Mouse (Mus musculus) duodenum, adult 2 months (tissue): ENCODE measurements around the gene Dcst2. TPM values are rescaled to one million over a fixed set of nuclear protein-coding genes. Genes with fewer than 3 reads are reported as not detected.

Experiments
- polyA plus RNA-seq: library from polyadenylated mRNA; depleted of rRNA; stranded (reverse); fragments of >200 nt; gene quantifications from 2 replicates; pipeline ENCODE4 v1.2.3, GENCODE M21; 2012; ENCODE audit warnings: low replicate concordance; rRNA removed

Dcst2 gene
- 2.5 TPM in 2 replicates for polyA plus RNA-seq

DNA sequence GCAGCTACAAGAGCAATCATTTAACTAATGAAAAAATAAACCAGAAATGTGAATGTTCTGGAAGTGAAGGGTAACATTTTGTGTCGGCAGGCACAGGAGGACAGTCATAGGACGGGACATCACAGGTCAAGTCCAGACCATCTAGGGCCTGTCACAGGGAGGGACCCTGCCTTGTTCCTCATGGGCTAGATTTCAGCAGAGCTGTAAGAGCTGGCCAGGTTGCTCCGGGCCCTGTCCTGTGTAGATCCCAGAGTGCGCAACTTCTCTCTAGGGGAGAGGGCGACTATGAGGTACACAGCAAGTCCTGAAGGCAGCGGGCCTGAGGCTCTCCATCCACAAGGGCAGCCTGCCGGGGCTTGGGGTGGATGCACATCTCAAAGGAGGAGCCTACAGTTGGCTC, at the start of gene Dcst2:
Dcst2 (plus strand) TSS at position 301 of the 400 bp plus-strand sequence.

DNA sequence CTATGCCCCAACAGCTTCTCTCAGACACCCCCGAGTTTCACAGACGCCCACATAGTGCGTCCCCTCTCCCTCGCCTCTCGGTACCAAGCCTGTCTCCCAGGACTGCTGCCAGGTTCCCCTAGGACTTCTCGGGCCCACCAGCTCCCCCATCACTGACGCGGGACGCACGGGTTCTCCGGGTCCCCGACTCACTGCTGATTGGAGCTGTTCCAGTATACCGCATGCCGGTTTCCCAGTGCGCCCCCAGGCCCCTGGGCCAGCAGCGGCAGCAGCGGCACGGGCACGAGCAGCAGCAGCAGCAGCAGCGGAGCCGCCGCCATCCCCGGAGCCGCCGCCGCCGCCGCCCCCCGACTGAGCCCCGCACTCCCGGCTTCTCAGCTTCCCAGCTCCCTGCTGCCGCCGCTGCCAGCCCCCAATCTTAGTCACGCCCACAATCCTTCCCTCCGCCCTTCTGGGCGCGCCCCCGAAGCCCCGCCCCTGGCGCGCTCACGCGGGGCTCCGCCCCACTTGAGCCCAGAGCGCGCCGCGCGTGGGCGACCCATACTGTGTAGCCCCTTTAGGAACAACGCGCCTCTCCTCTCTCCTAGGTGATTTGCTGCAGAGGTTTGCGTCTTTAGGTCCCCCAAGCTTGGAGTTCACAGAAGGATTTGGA, 39.1 kb upstream of the Dcst2 start, which contains the start of gene Efna3:
Efna3 (minus strand) TSS at position 452 of the 652 bp plus-strand sequence.

DNA sequence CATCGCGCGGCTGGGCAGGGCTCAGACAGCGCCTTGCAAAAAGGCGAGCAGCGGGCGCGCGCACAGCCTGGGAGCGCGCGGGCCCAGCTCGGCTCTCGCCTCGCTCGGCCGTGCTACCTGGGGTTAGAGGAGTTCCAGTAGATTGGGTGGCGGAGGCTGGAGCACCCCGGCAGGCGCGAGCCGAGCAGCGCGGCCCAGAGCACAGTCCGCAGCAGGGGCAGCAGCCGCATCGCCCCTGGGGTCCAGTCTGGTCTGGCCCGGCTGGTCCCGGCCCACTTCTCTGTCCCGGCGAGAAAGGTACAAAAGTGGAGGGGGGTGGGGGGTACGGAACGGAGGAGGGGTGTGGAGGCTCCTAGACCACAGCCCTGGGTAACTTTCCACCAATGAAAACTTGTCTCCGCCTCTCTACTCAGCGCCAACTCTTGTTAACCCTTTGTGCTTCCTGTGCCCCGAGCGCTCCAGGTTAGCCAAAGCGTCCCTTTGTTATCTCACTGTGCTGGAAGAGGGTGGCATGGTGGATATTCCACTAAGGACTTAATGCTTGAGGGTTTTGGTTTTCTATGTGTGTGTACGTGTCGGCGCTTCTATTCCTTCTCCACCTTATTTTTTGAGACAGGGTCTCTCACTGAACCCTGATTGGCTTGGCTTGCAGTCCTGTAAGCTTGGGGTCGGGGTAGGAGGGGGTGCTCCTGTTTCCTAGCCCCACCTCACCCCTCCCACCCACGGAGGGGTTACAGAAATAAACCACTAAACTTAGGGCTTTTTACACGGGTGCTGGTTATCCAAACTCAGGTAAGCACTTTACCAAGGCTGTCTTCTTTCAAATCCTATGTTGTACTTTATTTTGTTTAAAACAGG, 23.8 kb upstream of the Dcst2 start, which contains the start of gene Efna4:
Efna4 (minus strand) TSS at position 308 of the 858 bp plus-strand sequence.

DNA sequence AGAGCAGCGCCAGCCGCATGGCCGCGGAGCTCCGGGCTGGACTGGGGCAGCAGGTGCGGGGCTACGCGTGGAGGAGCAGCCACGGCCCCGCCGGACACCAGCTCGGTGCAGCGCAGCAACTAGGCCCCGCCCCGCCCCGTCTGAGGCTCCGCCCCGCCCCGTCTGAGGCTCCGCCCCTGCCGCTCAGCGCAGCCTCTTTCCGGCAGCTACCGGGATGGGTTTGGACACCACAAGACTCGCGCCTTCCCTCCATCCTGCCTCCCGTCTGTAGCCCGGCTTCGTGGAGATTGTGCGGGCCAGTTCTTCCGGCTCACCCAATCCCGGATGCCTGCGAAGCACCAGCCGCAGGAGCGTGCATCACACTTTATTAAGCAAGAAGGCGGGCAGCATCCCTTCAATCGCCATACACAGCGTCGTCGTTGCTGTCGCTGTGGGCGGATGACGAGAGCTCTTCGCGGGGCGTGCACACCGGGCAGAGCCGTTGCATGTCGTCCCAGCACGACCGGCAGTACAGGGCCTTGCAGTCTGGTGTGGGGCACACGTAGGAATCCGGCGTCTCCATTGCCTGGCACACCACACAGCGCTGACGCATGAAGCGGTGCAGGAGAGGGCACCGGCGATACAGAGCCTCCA, 11.8 kb upstream of the Dcst2 start, which contains the start of gene Adam15:
Adam15 (minus strand) TSS at position 128 of the 633 bp plus-strand sequence.

DNA sequence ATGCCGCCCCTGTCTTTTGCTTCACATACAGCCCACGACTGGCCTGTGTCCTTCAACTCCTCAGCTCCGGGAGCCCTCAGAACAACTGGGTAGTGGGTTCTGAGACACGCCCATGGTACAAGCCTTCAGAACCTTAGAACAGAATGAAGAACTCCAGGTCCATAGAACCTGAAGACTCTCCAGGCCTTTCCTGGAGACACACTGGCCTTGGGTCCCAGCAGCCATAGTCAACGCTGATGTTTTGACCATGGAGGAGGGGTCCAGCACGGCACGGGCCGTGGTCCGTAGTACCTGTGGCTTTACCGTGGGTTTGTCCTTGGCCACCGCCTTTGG, 3.3 kb downstream of the Dcst2 start, which contains the start of gene Dcst1:
Dcst1 (minus strand) TSS at position 101 of the 333 bp plus-strand sequence.

GRCm38 (mm10) chr3:89394006-89394893, 32.5 kb downstream of the Dcst2 start, which contains the start of gene Zbtb7b:
Gene Zbtb7b (minus strand): TSS chr3:89394776.

GRCm38 (mm10) chr3:89402693-89403092, 40.9 kb downstream of the Dcst2 start, which contains the start of gene Lenep:
Gene Lenep (minus strand): TSS chr3:89402793.

DNA sequence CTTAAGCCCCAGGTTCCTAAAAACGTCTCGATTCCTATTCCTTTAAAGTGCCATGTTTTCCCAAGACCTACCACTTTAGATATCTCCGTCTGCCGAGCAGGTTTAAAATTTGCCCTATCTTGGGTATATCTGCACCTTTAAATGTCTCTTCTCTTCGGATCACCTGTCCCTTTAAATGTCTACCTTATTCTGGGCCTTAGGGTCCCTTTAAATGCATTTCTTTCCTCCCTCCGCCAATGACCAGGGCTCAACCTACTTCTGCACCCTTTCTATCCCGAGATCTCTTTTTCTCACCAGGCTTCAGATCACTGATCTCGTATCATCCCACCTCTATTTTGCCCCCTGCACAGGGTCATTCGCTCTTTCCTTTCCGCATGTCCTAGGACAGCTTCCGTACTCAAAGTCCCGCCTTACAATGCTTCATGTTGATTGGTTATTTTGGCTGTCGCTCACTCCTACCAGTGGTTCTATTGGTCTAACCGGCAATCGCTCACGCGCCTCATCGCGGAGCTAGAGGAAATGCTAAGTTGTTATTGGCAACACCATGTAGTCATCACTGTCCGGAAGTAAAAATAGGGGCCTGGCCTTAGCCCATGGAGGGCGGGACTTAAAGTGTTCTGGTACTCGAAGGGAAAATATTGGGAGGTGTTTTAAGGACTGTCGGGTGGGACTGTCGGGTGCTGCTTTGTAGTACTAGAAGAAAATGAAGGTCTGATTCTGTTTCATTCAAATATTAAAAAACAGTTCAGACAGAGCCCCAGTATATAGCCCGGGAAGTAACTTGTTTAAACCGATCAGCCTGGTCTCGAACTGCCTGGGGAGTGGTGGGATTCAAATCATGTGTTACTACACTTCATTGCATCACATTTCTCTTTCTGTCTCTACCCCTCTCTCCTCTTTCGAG, 50.0 kb downstream of the Dcst2 start, which contains the start of gene Flad1:
Flad1 (minus strand) TSS at position 381 of the 904 bp plus-strand sequence.

DNA sequence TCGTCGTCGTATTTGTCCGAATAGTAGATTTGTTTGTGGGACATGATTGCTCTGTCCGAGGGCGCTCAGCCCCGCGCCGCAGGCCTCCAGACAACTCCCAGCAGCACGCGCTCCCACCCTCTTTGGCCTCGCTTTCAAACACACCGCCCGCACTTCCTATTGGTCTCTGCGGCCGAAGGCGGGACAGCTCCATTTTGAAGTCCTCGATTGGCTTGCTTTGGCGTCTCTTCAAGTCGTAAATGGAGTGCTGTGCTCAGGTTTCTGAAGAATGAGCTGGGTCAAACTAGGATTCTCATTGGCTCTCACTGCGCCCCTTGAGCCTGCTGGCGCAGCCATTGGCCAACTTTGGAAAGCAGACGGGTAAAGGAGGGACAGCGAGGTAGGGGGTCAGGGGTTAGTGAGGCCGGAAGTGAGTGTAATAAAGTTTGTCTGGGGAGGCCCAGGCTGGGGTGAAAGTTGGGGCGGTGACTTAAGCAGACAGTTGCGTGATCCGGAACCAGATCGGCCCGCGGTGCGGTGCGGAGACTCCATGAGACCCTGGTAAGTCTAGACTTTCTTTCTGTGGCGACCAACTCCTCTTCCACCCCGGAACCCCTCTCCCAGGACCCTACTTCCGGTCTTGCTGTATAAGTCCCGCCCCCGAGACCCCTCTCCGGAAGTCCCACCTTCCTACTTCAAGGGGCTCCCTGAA, 56.5 kb downstream of the Dcst2 start, which contains the start of the genes Cks1b and Shc1:
Cks1b (minus strand) TSS at position 214 of the 691 bp plus-strand sequence.
Shc1 (plus strand) TSS at position 274 of the 691 bp plus-strand sequence.

Other genes starting within 250 kb of the Dcst2 start
- 528 and 535 TPM in 2 replicates for gene Pklr, start 225.8 kb upstream of the Dcst2 start, polyA plus RNA-seq
- 0.38 and 1.6 TPM in 2 replicates for gene Hcn3, start 201.8 kb upstream of the Dcst2 start, polyA plus RNA-seq
- gene Clk2, start 197.2 kb upstream of the Dcst2 start, polyA plus RNA-seq = 19.8 and 20.8 TPM in 2 replicates
- 128 and 132 TPM in 2 replicates for gene Scamp3, start 184.5 kb upstream of the Dcst2 start, polyA plus RNA-seq
- gene Fam189b, start 178.8 kb upstream of the Dcst2 start, polyA plus RNA-seq = 26.9 and 30.9 TPM in 2 replicates
- gene Gba, start 159.0 kb upstream of the Dcst2 start, polyA plus RNA-seq = 27.8 and 49.9 TPM in 2 replicates
- 8.4 and 15.4 TPM in 2 replicates for gene Thbs3, start 146.8 kb upstream of the Dcst2 start, polyA plus RNA-seq
- 192 and 239 TPM in 2 replicates for gene Mtx1, start 134.9 kb upstream of the Dcst2 start, polyA plus RNA-seq
- gene Muc1, start 132.9 kb upstream of the Dcst2 start, polyA plus RNA-seq = 1.1 and 80.2 TPM in 2 replicates
- gene Krtcap2, start 116.0 kb upstream of the Dcst2 start, polyA plus RNA-seq = 340 and 345 TPM in 2 replicates
- 2.8 and 16.7 TPM in 2 replicates for gene Trim46, start 115.7 kb upstream of the Dcst2 start, polyA plus RNA-seq
- 370 and 590 TPM in 2 replicates for gene Dpm3, start 102.6 kb upstream of the Dcst2 start, polyA plus RNA-seq
- gene Slc50a1, start 91.4 kb upstream of the Dcst2 start, polyA plus RNA-seq = 90.2 and 159 TPM in 2 replicates
- gene Efna1, start 80.8 kb upstream of the Dcst2 start, polyA plus RNA-seq = 59.5 and 87.8 TPM in 2 replicates
- 8.2 and 18.7 TPM in 2 replicates for gene Efna3, start 39.0 kb upstream of the Dcst2 start, polyA plus RNA-seq
- gene Efna4, start 23.9 kb upstream of the Dcst2 start, polyA plus RNA-seq = 14.7 and 32.5 TPM in 2 replicates
- 77.9 and 91.6 TPM in 2 replicates for gene Adam15, start 12.0 kb upstream of the Dcst2 start, polyA plus RNA-seq
- 5.1 and 8.6 TPM in 2 replicates for gene Dcst1, start 3.3 kb downstream of the Dcst2 start, polyA plus RNA-seq
- 153 and 200 TPM in 2 replicates for gene Zbtb7b, start 32.8 kb downstream of the Dcst2 start, polyA plus RNA-seq
- not detected in 2 replicates for gene Lenep, start 40.8 kb downstream of the Dcst2 start, polyA plus RNA-seq
- 38.8 and 45.1 TPM in 2 replicates for gene Flad1, start 49.9 kb downstream of the Dcst2 start, polyA plus RNA-seq
- 7.2 and 7.6 TPM in 2 replicates for gene Cks1b, start 56.4 kb downstream of the Dcst2 start, polyA plus RNA-seq
- gene Shc1, start 56.5 kb downstream of the Dcst2 start, polyA plus RNA-seq = 43.8 and 52.6 TPM in 2 replicates
- gene Pygo2, start 68.2 kb downstream of the Dcst2 start, polyA plus RNA-seq = 79.8 and 157 TPM in 2 replicates
- 34.4 and 41.9 TPM in 2 replicates for gene Pbxip1, start 74.7 kb downstream of the Dcst2 start, polyA plus RNA-seq
- gene Pmvk, start 92.6 kb downstream of the Dcst2 start, polyA plus RNA-seq = 9.4 and 15.8 TPM in 2 replicates
- gene Kcnn3, start 158.2 kb downstream of the Dcst2 start, polyA plus RNA-seq = 2.0 and 5.3 TPM in 2 replicates